Mouse (Mus musculus) CD8-positive naive resting alpha-beta T cell, adult 57 days (primary cell): ENCODE measurements around the gene Sds. TPM values are rescaled to one million over a fixed set of nuclear protein-coding genes. Genes with fewer than 3 reads are reported as not detected.

Experiments used
- total RNA-seq: library from RNA; stranded (reverse); gene quantifications from one replicate; pipeline ENCODE4 v1.2.4, GENCODE M21; 2023

Sds gene
- total RNA-seq = not detected

GRCm38 (mm10) chr5:120476296-120476695 lies at the start of gene Sds:
Gene Sds, plus strand, starts transcription at chr5:120476526.

DNA sequence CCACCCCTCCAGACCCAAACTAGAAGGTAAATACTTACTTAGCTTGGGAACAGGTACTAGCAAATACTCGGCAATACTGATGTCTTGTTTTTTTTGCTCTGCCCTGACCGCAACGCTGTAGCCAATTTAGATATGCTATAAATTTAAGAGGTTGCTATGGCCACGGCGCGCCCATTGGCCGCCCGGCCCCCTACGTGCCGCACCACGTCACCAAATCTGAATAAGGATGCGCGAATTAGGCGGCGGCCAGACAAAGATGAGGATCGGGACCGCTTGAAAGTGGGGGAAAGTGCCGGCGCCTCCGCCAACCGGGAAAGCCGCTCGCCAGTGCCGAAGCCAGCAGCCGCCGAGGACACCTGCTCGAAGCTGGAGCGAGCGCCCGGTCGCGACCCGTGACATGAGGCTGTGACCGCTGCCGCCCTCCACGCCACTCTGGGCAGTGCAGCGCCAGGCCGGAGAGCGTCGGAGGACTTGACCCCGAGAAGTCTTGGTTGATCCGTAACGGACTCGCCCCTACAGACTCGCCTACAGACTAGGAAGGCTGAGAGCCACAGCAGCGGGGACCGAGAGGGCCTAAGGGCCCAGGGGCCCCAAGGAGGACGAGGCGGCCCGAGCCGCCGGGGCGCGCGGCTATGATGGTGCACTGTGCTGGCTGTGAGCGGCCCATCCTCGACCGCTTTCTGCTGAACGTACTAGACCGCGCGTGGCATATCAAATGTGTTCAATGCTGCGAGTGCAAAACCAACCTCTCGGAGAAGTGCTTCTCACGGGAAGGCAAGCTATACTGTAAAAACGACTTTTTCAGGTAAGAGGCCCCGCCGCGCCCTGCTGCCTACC lies 44.5 kb upstream of the Sds start, which contains the start of gene Lhx5:
Gene Lhx5, plus strand, starts transcription at position 51 of the 837 bp plus-strand sequence.

DNA sequence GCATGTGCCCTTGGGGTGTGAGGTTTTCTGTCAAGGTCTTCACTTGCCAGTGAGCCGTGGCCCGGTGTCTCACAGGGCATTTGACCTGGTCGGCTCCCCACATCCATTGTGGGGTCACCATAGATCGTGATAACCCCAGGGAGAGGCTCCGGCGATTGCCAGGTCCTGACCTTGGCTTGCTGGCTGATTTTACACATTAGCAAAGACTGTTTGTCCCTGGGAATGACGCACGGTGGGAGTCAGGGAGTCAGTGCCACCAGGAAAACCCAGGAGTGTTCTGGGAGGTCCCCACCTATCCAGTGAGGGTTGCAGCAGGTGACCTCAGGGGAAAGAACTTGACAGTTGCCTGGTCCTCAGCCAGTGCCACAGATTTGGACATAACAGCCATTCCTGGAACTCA lies 3.6 kb upstream of the Sds start, which contains the start of gene Sdsl:
Gene Sdsl, minus strand, starts transcription at position 41 of the 400 bp plus-strand sequence.

GRCm38 (mm10) chr5:120503144-120503795 lies 26.9 kb downstream of the Sds start, which contains the start of gene Plbd2:
Gene Plbd2, minus strand, starts transcription at chr5:120503625.

DNA sequence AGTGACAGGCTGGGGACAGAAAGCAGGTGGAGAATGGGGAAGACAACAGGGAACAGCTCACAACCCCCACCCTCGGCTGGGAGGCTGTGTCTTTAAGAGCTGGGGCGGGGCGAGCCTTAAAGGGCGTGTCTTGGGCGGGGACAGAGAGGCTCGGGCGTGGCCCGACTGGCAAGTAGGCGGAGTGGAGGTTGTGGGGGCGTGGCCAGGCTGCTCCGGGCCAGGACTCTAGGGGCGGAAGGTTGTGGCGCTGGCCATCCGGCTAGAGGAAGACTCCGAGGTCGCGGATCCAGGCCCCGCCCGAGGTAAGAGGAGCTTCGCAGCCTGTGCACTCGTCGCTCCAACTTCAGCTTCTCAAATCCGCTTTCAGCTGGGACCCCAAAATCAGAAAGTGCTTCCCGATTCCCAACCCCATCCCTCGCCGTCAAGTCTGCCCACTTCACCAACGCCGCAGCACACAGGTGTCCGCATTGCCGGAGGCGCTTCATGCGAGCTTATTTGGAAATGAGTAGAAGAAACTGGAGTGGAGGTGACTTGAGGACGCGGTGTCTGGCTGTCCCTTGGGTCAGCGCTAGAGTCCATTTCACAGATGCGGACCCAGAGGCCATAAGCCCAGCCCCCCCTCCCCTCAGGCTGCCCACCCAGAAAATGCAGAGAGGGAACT lies 34.8 kb downstream of the Sds start, which contains the start of gene Slc8b1:
Gene Slc8b1, plus strand, starts transcription at position 187 of the 661 bp plus-strand sequence.

Other genes starting within 250 kb of the Sds start
- not detected for gene Lhx5, start 44.8 kb upstream of the Sds start, total RNA-seq
- gene Sdsl, start 3.7 kb upstream of the Sds start, total RNA-seq = 0.58 TPM
- gene Plbd2, start 27.1 kb downstream of the Sds start, total RNA-seq = 23.7 TPM
- 7.4 TPM for gene Slc8b1, start 34.6 kb downstream of the Sds start, total RNA-seq
- 51.9 TPM for gene Tpcn1, start 112.1 kb downstream of the Sds start, total RNA-seq
- gene Iqcd, start 112.5 kb downstream of the Sds start, total RNA-seq = 1.1 TPM
- gene Rita1, start 136.1 kb downstream of the Sds start, total RNA-seq = 4.3 TPM
- gene Ddx54, start 136.2 kb downstream of the Sds start, total RNA-seq = 127 TPM
- gene Cfap73, start 157.7 kb downstream of the Sds start, total RNA-seq = not detected
- 18.0 TPM for gene Rasal1, start 172.3 kb downstream of the Sds start, total RNA-seq
- 280 TPM for gene Dtx1, start 235.4 kb downstream of the Sds start, total RNA-seq